Mouse (Mus musculus) inflammation-experienced regulatory T-cells, adult 16 weeks (primary cell): ENCODE data around the gene Spice1. TPM values are rescaled to one million over a fixed set of nuclear protein-coding genes. Genes with fewer than 3 reads are reported as not detected.

Source experiments
- polyA plus RNA-seq: library from polyadenylated mRNA; unstranded; fragments of 100-300 nt; shearing (Covaris generic); gene quantifications from one replicate; pipeline ENCODE4 v1.2.1, GENCODE M21; 2017

Gene Spice1
- polyA plus RNA-seq, result 49.0 TPM

DNA sequence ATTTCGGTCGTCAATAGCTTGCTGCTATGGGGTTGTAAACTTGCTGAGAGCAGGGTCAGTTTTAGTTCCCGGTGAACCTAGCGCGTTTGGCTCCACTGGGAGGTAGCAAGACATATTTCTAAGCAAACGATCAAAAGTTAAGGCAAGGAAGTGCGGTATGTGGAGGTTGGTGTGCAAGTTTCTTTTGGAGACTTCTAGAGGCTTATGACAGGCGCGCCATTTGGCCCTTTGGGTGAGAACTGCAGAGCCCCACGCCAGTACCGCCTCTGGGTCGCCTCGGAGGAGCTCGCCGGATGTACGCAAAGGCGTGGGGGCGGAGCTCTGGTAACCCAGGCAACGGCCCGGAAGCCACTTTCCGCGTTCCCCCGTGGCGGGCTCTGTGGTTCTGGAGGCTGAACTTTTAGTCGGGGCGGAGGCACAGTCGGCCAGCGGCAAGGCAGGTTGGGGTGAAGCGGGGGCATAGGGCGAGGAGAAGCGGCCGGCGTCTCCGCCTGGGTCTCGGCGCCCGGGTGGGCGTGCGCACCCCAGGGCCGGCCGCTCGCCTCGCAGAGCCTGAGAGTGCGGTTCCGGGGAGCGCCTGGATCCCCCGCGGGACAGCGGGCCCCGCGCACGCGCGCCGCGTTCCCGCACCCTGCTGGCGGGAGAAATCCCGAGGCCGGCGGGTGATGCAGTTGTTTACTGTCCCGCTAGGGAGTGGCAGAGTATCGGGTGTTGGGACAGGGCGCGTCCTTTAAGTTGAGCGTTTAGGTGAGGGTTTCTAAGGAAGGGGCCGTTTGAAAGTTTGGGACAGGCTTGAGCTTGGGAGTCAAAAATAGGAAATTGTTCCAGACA, at the start of gene Spice1:
TSS of gene Spice1 (plus strand) at position 51 of the 831 bp plus-strand sequence.

DNA sequence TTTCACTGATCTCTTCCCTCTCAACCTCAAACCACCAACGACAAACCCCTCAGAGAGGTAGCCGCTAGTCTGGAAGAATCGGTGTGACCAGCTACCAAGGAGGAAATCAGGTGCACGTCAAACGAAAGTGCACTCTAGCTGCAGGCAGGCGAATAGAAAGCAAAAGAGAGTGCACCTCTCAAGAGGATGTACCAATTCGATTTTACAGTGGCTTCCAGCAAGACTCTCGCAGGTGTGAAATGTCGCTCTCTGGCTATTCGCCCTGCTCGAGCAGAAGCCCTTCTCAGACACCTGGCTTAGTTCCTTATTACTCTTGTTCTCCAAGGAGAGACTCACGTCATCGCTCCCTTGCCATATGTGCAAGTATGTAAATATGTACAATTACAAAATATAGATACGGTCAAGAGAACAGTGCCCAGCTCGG, 14.0 kb upstream of the Spice1 start, which contains the start of gene Sidt1:
TSS of gene Sidt1 (minus strand) at position 336 of the 424 bp plus-strand sequence.

DNA sequence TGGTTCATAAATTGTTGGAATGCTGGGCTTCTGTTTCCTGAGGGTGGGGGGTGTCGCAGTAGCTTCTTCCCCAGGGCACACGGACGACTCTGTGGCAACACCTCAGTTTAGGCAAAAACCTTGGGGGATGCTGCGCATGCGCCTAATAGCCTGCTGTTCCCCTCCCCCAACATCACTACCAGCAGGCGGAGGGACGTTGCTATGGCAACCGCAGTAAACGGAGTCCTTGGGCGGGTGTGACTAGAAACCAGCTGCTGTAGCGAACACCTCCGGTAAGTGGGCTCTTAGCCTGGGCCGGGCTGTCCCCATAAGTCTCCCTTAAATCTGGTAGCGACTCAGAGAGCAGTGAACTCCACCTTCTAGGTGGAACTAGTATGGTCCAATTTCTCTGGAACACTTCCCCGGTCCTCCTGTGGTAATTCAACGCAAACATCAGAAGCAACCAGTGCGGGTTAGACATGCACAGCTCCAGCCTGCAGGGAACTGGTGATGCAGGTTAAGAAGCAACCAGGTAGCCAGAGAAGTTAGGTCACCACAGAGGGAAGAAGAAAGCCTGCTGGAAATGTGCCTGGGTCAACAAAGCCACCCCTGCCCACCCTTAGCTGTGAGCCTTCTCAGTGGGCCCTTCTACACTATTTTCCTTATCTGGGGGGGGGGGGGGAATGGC, 47.8 kb downstream of the Spice1 start, which contains the start of gene Cfap44:
TSS of gene Cfap44 (plus strand) at position 220 of the 667 bp plus-strand sequence.

Other genes starting within 250 kb of the Spice1 start
- gene Atp6v1a, start 207.4 kb upstream of the Spice1 start, polyA plus RNA-seq, result 39.2 TPM
- gene Naa50, start 207.3 kb upstream of the Spice1 start, polyA plus RNA-seq, result 51.1 TPM
- gene Usf3, start 173.9 kb upstream of the Spice1 start, polyA plus RNA-seq, result 2.2 TPM
- 51.1 TPM for gene Sidt1, start 13.9 kb upstream of the Spice1 start, polyA plus RNA-seq
- not detected for gene Cfap44, start 47.7 kb downstream of the Spice1 start, polyA plus RNA-seq
- 1.8 TPM for gene Boc, start 211.8 kb downstream of the Spice1 start, polyA plus RNA-seq